In genomic region chr2:103435110-103435509, GRCm38 (mm10) we compare ENCODE assay signal across 23 mouse cellular contexts. TPM values are rescaled to one million over a fixed set of nuclear protein-coding genes. Genes with fewer than 3 reads are reported as not detected.
DNase-seq lines count a peak whose midpoint lies in the region; ATAC-seq and TF ChIP-seq lines count a peak whose summit lies in the region.
"Had no signal": no experiment of that assay in that cellular context is flagged by ENCODE, and none has a peak within 500 bp of the region (broad histone marks: within the 10 kb centered on the region; RNA-seq: fewer than 3 reads in every experiment).

No protein-coding gene starts in this region.

- H3K4me1 ChIP-seq in kidney, embryonic 16.5 days (ENCODE audit: insufficient read depth, low read length): peaks cover 24% of the 10 kb centered on the region
- no peaks in the 10 kb centered on the region for H3K4me1 ChIP-seq in intestine, postnatal 0 days (replicated peaks; ENCODE audit: control insufficient read depth, insufficient read depth, low read length)
- H3K4me1 ChIP-seq: hindbrain, embryonic 13.5 days had no signal

- peak overlapping the region; percentile 38; the same call in 1 of the 2 replicates for H3K27ac ChIP-seq in kidney, embryonic 16.5 days (ENCODE audit: low read length)
- no peak overlapping the region for H3K27ac ChIP-seq in intestine, postnatal 0 days (ENCODE audit: low read depth, low read length)
- H3K27ac ChIP-seq: hindbrain, embryonic 13.5 days; midbrain, embryonic 10.5 days had no signal

- DNase-seq in adrenal gland, adult 8-10 months: peak; percentile 13
- DNase-seq in adrenal gland, postnatal 10 days: no peak
- no peak for DNase-seq in kidney, postnatal 4 days
- DNase-seq in right cerebral cortex, postnatal 10 days (ENCODE audit: low spot score in 2 of 2): peak; percentile 58 to 73
- DNase-seq in right cerebral cortex, postnatal 14 days: no peak
- DNase-seq in spleen, postnatal 4 days (ENCODE audit: low spot score in 2 of 2): no peak
- DNase-seq: adrenal gland, adult 2 months; cerebellum, adult 9-11 months; heart, postnatal 14 days; thymus, postnatal 25 days had no signal

- H3K36me3 ChIP-seq in kidney, embryonic 16.5 days (ENCODE audit: insufficient read depth, low read length): no peaks in the 10 kb centered on the region
- H3K36me3 ChIP-seq in intestine, postnatal 0 days (ENCODE audit: control insufficient read depth, insufficient read depth): no peaks in the 10 kb centered on the region
- H3K36me3 ChIP-seq: heart, embryonic 12.5 days; hindbrain, embryonic 13.5 days; lung, embryonic 15.5 days; midbrain, embryonic 10.5 days had no signal

- no peak overlapping the region for H3K4me2 ChIP-seq in kidney, embryonic 16.5 days (replicated peaks; ENCODE audit: low read depth, low read length)
- no peak overlapping the region for H3K4me2 ChIP-seq in intestine, postnatal 0 days (replicated peaks; ENCODE audit: low read depth)
- H3K4me2 ChIP-seq: heart, embryonic 12.5 days; hindbrain, embryonic 13.5 days; liver, embryonic 11.5 days; lung, embryonic 15.5 days had no signal

- ATAC-seq in kidney, embryonic 16.5 days (ENCODE audit: low FRiP score, low TSS enrichment): no peak
- ATAC-seq in intestine, postnatal 0 days: no peak
- ATAC-seq: forebrain, embryonic 14.5 days; inflammation-experienced regulatory T-cells, adult 6 months had no signal

- 69% methylated on average over 2 of the region's 2 CpGs for WGBS in kidney, embryonic 16.5 days
- WGBS in intestine, postnatal 0 days: 90% methylated on average over 2 of the region's 2 CpGs

- no peaks in the 10 kb centered on the region for H3K9me3 ChIP-seq in kidney, embryonic 16.5 days (ENCODE audit: low read length)
- H3K9me3 ChIP-seq in intestine, postnatal 0 days (ENCODE audit: control insufficient read depth): no peaks in the 10 kb centered on the region
- H3K9me3 ChIP-seq: heart, embryonic 12.5 days; hindbrain, embryonic 13.5 days; lung, embryonic 15.5 days; midbrain, embryonic 10.5 days had no signal

- H3K9ac ChIP-seq in kidney, embryonic 16.5 days (replicated peaks; ENCODE audit: low read length): no peak overlapping the region
- no peak overlapping the region for H3K9ac ChIP-seq in intestine, postnatal 0 days (ENCODE audit: low read depth, low read length)
- H3K9ac ChIP-seq: heart, embryonic 12.5 days; hindbrain, embryonic 13.5 days; lung, embryonic 15.5 days had no signal

- TF ChIP-seq CTCF in intestine, postnatal 0 days (IDR thresholded peaks at IDR 0.05; ENCODE audit: low read depth): no peak

- H3K27me3 ChIP-seq in kidney, embryonic 16.5 days (ENCODE audit: insufficient read depth, low read length): no peaks in the 10 kb centered on the region
- no peaks in the 10 kb centered on the region for H3K27me3 ChIP-seq in intestine, postnatal 0 days (replicated peaks; ENCODE audit: control insufficient read depth, insufficient read depth, low read length)
- H3K27me3 ChIP-seq: heart, embryonic 12.5 days; hindbrain, embryonic 13.5 days; lung, embryonic 15.5 days had no signal

- H3K4me3 ChIP-seq in kidney, embryonic 16.5 days (ENCODE audit: low read length): no peak overlapping the region
- H3K4me3 ChIP-seq in intestine, postnatal 0 days (ENCODE audit: low read depth, low read length): no peak overlapping the region
- H3K4me3 ChIP-seq: erythroblast, embryonic 14.5 days; heart, embryonic 12.5 days; hindbrain, embryonic 13.5 days; lung, embryonic 15.5 days; midbrain, embryonic 10.5 days had no signal

RNA-seq across cellular contexts. Expression of gene Elf5, which starts 23.6 kb away (rescaled TPM):
- total RNA-seq in adrenal gland, adult 8-10 months (2022): not detected
- total RNA-seq in adrenal gland, postnatal 10 days (2021): not detected
- 3.1 and 4.2 TPM in 2 replicates for polyA plus RNA-seq in kidney, embryonic 16.5 days (2015; fragmentation: Nextera tagmentation; extraction: Ambion mirVana)
- not detected in 2 replicates for polyA plus RNA-seq in intestine, postnatal 0 days (2015; fragmentation: Nextera tagmentation; extraction: Ambion mirVana)
- total RNA-seq: adrenal gland, adult 2 months; heart, postnatal 14 days; neutrophil, adult 5-6 weeks had no signal
- polyA plus RNA-seq: adrenal gland, adult 2 months; erythroblast, embryonic 14.5 days; forebrain, embryonic 14.5 days; heart, embryonic 12.5 days; hindbrain, embryonic 13.5 days; inflammation-experienced regulatory T-cells, adult 6 months; liver, embryonic 11.5 days; midbrain, embryonic 10.5 days; midbrain, postnatal 0 days; small intestine, adult 2 months had no signal

RNA-seq across cellular contexts. Expression of gene Cat, which starts 49.9 kb away (rescaled TPM):
- 100 to 1,000 TPM; 149 to 361 (median 282) TPM for total RNA-seq in adrenal gland, adult 8-10 months (2022)
- total RNA-seq in adrenal gland, postnatal 10 days (2021): 100 to 1,000 TPM; 371 to 498 TPM
- polyA plus RNA-seq in kidney, embryonic 16.5 days (2015; fragmentation: Nextera tagmentation; extraction: Ambion mirVana): 101 and 105 TPM in 2 replicates
- 173 and 179 TPM in 2 replicates for polyA plus RNA-seq in intestine, postnatal 0 days (2015; fragmentation: Nextera tagmentation; extraction: Ambion mirVana)

Comparison
In these comparisons a context has a peak if more than half of its experiments do, and no peak if none do; other contexts are left out.
1. DNase-seq: peak in adrenal gland, adult 8-10 months (single experiment) and right cerebral cortex, postnatal 10 days (2 of 2); none in adrenal gland, postnatal 10 days (single experiment), kidney, postnatal 4 days (0 of 2), right cerebral cortex, postnatal 14 days (single experiment) and spleen, postnatal 4 days (0 of 2).